Mouse (Mus musculus): ENCODE measurements around the gene Zan.

Gene Zan

DNA sequence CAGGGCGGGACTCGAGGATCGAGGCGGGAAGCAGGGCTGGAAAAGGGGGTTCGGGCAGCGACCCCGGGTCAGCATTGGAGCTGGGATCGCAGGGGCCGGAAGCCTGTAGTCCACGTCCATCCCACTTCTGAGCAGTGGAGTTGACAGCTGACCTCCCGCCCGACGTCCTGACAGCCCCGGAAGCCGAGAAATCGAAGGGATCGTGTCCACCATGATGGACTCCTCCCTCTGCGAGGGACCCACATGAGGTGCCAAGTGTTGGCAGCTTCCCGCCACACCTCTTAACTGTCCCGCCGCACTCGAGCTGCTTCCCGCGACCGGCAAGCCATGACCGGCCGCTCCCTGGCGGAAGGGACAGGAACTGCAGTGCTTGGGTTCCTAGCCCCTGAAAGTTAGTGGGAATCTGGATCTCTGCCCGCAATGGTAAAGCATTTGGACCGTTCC, 25.8 kb upstream of the Zan start:
- in situ Hi-C loops (cut with MboI; ENCODE audit: low pct_unique_long_range_greater_than_20kb in 1 of 2, low sequenced_read_pairs in 2 of 2, unreplicated experiment in 1 of 2) = no loop called here

DNA sequence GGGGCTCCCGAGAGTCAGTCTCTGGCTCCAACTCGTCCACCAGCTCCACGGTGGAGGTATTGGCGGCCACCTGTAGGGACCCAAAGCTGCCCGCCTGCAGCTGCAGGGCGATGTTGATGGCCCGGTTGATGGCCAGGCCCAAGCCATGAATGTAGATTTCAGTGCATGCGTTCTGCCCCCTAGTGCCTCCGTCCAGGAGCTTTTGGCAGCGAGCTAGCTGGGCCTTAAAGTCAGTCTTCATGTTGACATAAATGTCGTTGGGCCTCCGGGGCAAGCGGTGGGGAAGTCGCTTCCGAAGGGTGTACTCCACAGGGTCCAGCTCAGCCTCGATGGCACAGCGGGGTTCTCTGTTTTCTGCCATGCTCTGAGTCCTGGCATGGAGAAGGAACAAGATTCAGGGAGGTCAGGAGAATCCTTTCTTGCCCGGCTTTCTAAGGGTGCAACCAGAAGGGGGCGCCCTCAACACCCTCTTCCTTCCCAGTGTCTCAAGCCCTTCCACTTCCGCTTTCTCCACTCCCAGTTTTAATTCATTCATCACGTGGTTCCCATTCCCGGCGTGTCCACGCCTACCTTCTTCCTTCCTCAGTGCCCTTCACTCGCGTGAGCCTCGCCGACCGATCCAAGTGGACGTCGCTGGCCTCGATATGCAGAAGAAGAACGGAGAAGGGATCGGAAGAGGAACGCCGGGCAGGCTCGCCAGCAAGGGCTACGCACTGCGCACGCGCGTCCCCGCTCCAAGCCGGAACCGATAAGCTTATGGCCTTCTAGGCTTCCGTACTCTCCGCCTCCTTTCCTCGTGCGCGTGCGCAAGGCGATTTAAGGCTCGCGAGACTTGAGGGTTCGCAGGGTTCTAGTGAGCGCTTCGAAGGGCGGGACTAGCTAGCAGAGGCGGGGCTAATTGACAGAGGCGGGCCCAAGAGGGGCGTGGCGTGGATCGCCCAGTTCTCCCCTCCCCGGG, 25.1 kb upstream of the Zan start, which contains the start of gene Pop7:
Pop7 (minus strand) TSS at position 810 of the 958 bp plus-strand sequence.
- in situ Hi-C loops (cut with MboI; ENCODE audit: low pct_unique_long_range_greater_than_20kb in 1 of 2, low sequenced_read_pairs in 2 of 2, unreplicated experiment in 1 of 2) = no loop called here

DNA sequence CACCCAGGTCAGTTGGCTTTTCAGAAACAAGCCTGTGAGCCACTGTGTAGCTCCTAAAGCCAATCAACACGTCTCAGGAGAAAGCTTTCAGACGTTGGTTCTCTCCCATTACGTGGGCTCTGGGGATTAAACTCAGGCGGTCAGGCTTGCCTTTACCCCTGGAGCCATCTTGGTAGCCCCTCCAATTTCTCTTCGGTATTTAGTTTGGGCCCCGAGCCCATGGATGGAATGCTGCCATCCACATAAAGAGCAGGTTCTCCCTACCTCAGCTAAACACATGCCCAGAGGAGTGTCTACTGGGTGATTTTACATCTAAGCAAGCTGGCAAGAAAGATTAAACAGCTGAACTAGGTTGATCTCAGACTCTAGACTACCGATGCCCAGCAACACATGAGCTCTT, 23.3 kb upstream of the Zan start:
- in situ Hi-C loops (cut with MboI; ENCODE audit: low pct_unique_long_range_greater_than_20kb in 1 of 2, low sequenced_read_pairs in 2 of 2, unreplicated experiment in 1 of 2) = no loop called here

DNA sequence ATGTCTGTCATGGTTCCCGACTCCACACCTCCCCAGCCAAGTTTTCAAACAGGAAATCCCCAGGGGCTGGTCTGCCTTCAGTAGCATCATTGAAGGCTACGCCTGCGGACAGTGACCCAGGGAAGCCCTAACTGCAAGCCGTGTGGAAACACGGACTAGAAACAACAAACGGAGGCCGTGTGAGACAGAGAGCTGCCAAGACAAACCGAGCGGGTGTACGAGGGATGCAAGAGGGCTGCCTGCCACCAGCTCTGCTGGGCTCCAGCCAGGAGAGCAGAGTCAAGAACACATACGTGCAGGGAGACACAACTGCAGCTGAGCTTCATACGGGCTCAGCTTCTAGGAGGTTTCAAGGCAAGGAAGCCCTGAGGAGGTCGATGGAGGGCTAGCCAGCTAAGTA, 17.0 kb upstream of the Zan start:
- in situ Hi-C loops (cut with MboI; ENCODE audit: low pct_unique_long_range_greater_than_20kb in 1 of 2, low sequenced_read_pairs in 2 of 2, unreplicated experiment in 1 of 2) = no loop called here

DNA sequence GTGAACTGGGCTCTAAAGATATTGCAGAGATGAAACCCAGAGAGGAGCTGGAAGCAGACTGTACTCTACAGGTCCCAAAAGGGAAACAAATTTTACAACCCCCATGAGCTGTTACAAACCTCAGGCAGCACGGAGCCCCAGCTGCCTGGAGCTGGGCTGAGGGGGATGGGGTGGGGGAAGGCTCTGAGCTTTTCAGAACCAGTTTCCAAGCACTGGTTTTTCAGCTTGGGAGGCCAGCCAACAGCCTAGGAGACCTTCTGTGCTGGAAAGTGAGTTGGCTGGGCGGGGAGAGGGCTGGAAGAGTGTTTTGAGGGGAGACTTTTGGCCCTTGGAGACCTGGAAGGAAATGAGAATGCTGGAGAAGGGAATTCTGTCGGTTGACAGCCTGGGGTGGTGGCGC, 14.7 kb upstream of the Zan start:
- in situ Hi-C loops (cut with MboI; ENCODE audit: low pct_unique_long_range_greater_than_20kb in 1 of 2, low sequenced_read_pairs in 2 of 2, unreplicated experiment in 1 of 2) = no loop called here

DNA sequence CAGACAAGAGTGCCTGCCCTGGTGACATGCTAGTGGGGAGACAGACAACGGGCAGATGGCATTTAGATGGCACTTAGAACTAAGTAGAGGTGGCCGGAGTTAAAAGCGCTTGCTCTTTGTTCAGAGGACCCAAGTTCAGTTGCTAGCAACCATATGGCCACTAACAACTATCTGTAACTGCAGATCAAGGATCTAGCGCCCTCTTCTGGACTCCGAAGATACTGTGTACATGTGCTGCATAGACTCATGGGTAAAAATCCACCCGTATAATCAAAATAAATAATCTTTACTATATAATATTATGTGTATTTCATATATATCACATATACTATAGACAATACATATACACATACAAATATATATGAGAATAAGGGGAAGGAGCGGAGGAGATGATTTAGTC, 10.8 kb upstream of the Zan start:
- in situ Hi-C loops (cut with MboI; ENCODE audit: low pct_unique_long_range_greater_than_20kb in 1 of 2, low sequenced_read_pairs in 2 of 2, unreplicated experiment in 1 of 2) = no loop called here

DNA sequence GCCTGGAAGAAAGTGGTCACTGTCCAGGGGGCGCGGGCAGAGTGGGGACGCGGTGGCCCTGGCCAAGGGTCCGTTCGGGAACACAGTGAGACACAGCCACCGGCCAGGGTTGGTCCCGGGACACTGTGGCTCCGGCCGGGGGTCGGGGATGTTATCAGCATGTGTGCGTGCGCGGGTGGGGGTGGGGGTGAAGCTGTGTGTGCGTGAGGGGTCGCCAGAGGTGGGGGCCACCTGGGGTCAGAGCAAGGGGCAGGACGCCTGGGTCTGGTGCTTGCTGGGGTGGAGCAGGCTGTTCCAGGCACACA, 8.9 kb upstream of the Zan start:
- in situ Hi-C loops (cut with MboI; ENCODE audit: low pct_unique_long_range_greater_than_20kb in 1 of 2, low sequenced_read_pairs in 2 of 2, unreplicated experiment in 1 of 2) = no loop called here

DNA sequence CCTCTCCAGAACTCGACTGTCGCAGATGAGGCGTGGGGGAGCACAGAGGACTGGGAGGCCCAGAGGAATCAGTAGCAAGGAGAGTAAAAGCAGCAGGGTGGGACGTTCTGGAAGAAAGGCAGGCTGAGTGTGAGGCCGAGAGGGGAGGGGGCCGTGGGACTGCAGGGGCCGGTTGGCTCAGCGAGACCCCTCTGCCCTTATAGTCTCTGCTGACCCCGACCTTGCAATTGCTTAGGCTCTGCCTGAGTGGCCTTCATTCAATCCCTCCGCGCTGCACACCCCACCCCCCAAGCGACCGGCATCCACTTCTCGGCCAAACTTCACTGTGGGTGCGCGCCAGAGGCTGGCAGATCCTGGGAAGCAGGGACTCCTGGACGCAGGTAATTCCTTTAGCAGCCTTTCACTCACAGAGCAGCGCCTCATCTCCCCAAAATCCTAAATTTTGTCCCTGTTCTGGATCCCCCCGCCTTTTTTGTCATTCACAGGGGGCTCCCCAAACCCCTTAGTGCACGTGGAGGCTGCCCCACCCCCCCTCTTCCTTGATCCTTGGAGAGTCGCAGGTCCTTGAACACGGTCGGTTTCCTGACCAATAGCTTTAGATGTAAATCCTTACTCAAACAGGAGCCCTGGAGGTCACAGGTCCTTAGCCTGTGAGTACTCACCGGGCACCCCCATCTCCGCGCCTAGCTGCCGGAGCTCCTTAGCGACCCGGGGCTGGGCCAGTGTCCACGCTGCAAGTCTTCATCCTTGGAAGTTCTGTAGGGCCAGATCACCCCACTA, 8.4 kb upstream of the Zan start:
- in situ Hi-C loops (cut with MboI; ENCODE audit: low pct_unique_long_range_greater_than_20kb in 1 of 2, low sequenced_read_pairs in 2 of 2, unreplicated experiment in 1 of 2) = no loop called here

DNA sequence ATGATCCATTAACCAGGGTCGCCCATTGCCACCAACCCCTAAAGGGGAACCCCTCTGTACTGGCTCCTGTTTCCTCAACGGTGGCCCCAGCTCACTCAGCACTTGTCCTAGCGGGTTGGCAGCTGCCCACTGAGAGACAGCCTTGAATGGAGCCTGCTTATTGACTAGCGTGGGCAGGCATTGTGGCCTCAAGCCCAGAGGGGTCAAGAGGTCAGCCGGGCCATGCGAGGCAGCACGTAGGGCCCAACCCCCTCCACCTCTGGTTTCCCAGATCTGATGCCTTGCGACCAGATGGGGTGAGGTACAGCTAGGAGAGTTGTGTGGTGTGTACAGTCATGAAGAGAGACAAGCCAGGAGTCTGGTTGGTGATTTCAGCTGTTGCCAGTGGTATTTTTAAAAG, 5.0 kb upstream of the Zan start:
- in situ Hi-C loops (cut with MboI; ENCODE audit: low pct_unique_long_range_greater_than_20kb in 1 of 2, low sequenced_read_pairs in 2 of 2, unreplicated experiment in 1 of 2) = no loop called here

DNA sequence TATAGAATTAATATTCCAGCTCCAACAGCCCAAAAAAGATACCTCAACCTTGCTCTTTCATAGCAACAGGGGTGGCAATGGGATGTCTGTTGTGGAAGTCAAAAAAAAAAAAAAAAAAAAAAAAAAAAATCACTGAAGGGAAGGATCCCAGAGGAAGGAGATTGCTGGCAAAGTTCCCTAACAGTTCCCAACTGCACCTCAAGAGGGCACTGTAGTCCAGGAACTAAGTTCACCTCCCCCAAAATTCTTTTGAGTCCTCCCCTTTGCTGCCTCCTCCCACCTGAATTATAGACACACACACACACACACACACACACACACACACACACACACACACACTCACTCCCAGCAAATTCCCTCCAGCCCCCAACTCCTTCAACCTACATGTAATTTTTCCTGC, 4.3 kb upstream of the Zan start:
- in situ Hi-C loops (cut with MboI; ENCODE audit: low pct_unique_long_range_greater_than_20kb in 1 of 2, low sequenced_read_pairs in 2 of 2, unreplicated experiment in 1 of 2) = no loop called here

DNA sequence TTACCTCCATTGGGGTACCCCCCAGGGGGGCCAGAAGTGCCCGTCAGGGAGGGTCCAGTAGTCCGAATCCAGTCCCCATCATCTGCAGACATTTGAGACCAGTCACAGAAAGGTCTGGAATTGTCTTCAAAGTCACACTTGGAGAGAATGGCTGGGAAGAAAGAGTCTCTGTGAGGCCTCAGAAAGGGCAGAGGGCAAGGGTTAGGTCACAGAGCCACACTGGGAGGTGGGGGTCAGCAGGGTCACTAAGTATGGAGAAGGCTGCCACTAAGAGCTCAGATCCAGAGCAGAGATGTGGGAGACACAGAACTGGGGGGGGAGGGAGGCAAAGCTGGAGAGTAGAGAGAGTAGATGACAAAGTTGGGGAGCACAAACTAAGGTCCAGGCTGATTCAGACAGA, 2.5 kb downstream of the Zan start:
- in situ Hi-C loops (cut with MboI; ENCODE audit: low pct_unique_long_range_greater_than_20kb in 1 of 2, low sequenced_read_pairs in 2 of 2, unreplicated experiment in 1 of 2) = no loop called here

DNA sequence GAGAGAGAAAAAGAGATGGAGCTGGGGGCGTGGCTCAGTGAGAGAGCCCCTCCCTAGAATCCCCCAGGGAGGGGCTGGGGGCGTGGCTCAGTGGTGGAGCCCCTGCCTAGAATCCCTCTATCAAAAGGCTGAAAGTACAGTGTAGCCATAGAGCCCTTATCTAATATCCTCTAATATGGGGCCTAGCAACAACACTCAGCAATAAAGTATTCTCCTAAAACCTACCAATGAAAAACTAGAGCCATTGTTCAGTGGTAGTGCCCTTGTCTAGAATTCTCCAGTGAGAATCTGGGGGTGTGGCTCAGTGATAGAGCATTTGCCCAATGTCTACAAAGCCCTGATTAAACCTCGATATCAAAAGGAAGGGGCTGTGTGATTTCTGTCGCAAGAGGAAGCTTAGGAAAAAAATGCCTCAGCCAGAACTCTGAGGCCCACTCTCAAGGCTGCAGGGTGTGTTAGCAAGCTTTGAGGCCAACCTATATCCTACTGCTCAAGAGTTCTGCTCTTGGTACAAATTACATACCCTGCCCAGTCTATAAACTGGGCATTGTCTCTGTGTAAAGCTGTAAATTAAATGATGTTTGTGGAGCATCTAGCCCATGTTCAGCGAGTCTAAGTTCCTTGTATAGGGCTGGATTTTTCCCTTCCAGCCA, 4.5 kb downstream of the Zan start:
- in situ Hi-C loops (cut with MboI; ENCODE audit: low pct_unique_long_range_greater_than_20kb in 1 of 2, low sequenced_read_pairs in 2 of 2, unreplicated experiment in 1 of 2) = no loop called here

DNA sequence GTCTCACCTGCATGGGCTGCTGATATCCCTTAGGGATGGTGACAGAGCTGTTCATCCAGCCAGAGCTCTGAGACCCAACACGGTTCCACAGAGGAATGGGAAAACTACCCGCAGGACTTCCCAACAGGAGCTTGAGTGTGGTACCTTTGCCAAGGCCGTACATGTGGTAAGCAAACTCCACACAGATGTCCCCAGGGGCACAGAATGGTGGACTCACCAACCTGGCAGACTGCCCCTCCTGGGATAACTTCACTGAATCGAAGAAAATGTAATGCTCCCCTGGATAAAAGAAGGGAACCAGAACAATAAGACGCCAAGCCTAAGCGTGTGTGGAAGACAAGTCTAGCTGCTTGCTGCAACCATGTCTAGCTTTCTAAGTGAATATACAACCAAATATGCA, 9.9 kb downstream of the Zan start:
- in situ Hi-C loops (cut with MboI; ENCODE audit: low pct_unique_long_range_greater_than_20kb in 1 of 2, low sequenced_read_pairs in 2 of 2, unreplicated experiment in 1 of 2) = no loop called here

DNA sequence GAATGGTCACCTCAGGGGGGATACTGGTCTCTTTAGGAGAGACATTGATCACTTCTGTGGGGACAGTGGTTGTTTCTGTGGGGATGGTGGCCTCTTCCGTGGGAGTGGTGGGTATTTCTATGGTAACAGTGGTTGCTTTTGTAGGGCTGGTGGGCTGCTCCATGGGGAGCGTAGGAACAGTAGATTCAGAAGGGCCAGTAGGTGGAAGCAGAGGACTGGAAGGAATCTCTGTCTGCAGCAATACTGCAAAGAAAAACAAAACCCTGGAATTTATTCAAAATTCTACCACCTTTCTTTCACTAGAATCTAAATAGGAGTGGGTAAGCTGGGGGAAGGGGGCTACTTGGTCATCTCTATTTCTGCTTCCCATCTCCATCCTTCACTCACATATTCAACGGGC, 11.8 kb downstream of the Zan start:
- in situ Hi-C loops (cut with MboI; ENCODE audit: low pct_unique_long_range_greater_than_20kb in 1 of 2, low sequenced_read_pairs in 2 of 2, unreplicated experiment in 1 of 2) = no loop called here

DNA sequence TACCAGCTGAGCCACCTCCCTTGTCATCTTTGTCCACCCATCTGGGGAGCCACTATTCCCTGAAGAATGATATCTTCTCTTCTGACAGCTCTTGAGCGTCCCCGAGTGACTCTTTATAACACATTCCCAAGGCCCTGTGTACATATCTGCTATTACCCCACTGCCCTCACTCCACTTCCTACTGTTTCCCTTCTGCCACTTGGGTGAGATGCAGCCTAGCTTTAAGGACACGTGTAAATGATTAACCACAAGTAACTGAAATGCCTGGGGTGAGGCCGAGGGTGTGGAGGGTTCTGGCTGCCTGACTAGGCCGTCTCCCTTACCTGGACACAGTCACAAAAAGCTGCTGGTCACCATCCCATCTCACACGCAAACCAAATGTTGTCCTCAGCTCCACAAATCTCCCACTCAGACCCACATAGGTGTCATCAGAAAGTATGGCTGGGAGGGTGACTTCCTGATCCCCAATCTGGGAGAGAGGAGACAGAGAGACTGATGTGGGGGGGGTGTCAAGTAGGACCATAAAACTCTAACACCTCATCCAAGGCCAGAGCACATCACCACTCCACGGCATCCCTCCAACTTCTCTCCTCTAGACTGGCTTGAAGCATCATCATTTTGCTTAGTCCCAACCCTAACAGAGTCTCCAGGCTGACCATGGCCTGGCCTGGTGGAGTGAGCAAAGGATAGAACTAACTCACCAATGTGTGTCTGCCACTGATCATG, 20.8 kb downstream of the Zan start:
- in situ Hi-C loops (cut with MboI; ENCODE audit: low pct_unique_long_range_greater_than_20kb in 1 of 2, low sequenced_read_pairs in 2 of 2, unreplicated experiment in 1 of 2) = no loop called here

DNA sequence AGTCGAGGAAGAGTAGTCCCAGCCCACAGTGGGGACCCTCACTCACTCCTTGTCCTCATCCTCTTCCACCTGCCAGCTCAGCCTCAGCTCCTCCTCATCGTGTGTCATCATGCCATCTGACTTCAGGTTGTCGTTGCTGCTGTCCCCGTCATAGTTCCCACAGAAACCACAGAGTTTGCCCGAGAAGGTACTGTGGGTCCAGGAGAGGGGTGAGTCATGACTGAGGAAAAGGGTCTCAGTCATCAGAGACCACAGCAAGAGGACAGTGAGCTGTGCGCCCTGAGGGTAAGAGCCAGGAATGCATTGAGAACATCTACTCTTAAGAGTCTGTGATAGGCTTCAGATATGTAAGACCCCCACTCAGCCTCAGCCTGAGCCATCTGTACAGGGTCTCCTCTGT, 21.7 kb downstream of the Zan start:
- in situ Hi-C loops (cut with MboI; ENCODE audit: low pct_unique_long_range_greater_than_20kb in 1 of 2, low sequenced_read_pairs in 2 of 2, unreplicated experiment in 1 of 2) = no loop called here

DNA sequence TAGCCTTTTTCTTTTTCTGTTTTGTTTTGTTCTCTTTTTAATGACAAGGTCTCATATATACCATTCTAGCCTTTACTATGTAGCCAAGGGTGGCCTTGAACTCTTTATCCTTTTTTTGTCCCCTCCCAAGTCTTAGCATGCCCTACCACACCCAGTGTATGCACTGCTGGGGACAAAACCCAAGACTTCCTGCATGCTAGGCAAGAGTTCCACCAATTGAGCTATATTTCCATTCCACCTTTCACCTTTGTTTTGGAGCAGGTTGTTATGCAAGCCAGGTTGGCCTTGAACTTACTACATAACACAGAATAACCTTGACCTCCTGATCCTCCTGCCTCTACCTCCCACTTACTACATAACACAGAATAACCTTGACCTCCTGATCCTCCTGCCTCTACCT, 31.3 kb downstream of the Zan start:
- in situ Hi-C loops (cut with MboI; ENCODE audit: low pct_unique_long_range_greater_than_20kb in 1 of 2, low sequenced_read_pairs in 2 of 2, unreplicated experiment in 1 of 2) = no loop called here

DNA sequence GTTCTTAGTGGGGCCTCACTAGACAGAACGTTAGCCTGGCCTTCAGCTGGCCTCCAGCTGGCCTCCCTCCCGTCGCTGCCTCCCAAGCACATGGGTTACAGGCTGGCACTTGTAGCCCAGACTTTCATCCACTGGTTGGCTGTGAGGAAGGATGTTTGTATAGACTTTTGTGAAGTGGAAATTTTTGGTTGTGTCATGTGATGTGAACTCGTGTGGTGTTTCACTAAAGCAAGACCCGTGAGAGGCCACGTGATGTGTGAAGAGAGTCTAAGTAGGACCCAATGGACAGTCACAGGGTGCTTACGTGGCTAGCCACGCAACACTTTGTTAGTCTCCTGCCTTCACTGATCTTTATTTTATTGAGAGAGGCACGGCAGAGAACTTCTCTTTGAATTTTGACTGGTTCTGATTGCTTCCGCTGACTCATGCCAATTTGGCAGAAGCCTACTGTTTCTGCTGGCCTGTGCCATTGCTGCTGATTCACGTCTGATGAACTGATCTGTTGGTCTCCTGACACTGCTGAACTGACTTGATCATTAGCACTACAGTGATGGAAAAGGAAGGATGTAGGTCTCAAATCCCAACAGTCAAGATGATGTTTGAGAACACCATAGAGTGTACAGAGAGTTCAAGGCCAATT, 36.5 kb downstream of the Zan start:
- in situ Hi-C loops (cut with MboI; ENCODE audit: low pct_unique_long_range_greater_than_20kb in 1 of 2, low sequenced_read_pairs in 2 of 2, unreplicated experiment in 1 of 2) = no loop called here

Data from mouse embryonic stem cell (cell line).